Mouse (Mus musculus) ZHBTc4 (cell line): ENCODE data around the gene Gm49450.
A peak's percentile ranks its signal among the peaks of the same experiment; 100 is the strongest.

Experiments used
- DNase-seq: peaks from one replicate; pipeline ENCODE4 v3.0.0-alpha.2; 2011; ENCODE audit warnings: low read depth, low spot score

Gene Gm49450

GRCm38 (mm10) chr15:98985982-98986715 lies 32.8 kb upstream of the Gm49450 start:
- no peak for DNase-seq

GRCm38 (mm10) chr15:98985240-98985981 lies 32.1 kb upstream of the Gm49450 start:
- peak; percentile 86 for DNase-seq

GRCm38 (mm10) chr15:98984681-98985080 lies 31.3 kb upstream of the Gm49450 start:
- DNase-seq, result no peak

GRCm38 (mm10) chr15:98983431-98984081 lies 30.2 kb upstream of the Gm49450 start:
- DNase-seq, result no peak

GRCm38 (mm10) chr15:98982100-98982499 lies 28.7 kb upstream of the Gm49450 start:
- DNase-seq, result peak; percentile 96

- DNase-seq, result no peak
These were observed 26.8 kb upstream of the Gm49450 start for GRCm38 (mm10) chr15:98980012-98980614.

GRCm38 (mm10) chr15:98978409-98979172 lies 25.2 kb upstream of the Gm49450 start:
- peak; percentile 68 for DNase-seq

- peak; percentile 73 for DNase-seq
These were observed 24.5 kb upstream of the Gm49450 start for GRCm38 (mm10) chr15:98977759-98978408.

GRCm38 (mm10) chr15:98976763-98977758 lies 23.7 kb upstream of the Gm49450 start:
- peak; percentile 21 for DNase-seq

GRCm38 (mm10) chr15:98973015-98973614 lies 19.8 kb upstream of the Gm49450 start:
- no peak for DNase-seq

- DNase-seq, result peak; percentile 78
These were observed 18.4 kb upstream of the Gm49450 start for GRCm38 (mm10) chr15:98971576-98972320.

GRCm38 (mm10) chr15:98971111-98971510 lies 17.8 kb upstream of the Gm49450 start:
- DNase-seq, result peak; percentile 53

GRCm38 (mm10) chr15:98969372-98970101 lies 16.2 kb upstream of the Gm49450 start:
- DNase-seq, result peak; percentile 47

- DNase-seq, result peak; percentile 93
These were observed 15.5 kb upstream of the Gm49450 start for GRCm38 (mm10) chr15:98968701-98969371.

GRCm38 (mm10) chr15:98959531-98959930 lies 6.2 kb upstream of the Gm49450 start:
- no peak for DNase-seq

- DNase-seq, result no peak
These were observed 5.6 kb upstream of the Gm49450 start for GRCm38 (mm10) chr15:98958901-98959420.

- no peak for DNase-seq
These were observed 4.1 kb upstream of the Gm49450 start for GRCm38 (mm10) chr15:98957475-98957874.
